Mouse (Mus musculus) liver, embryonic 16.5 days (tissue): Measurements from ENCODE around the gene Plxdc1. TPM values are rescaled to one million over a fixed set of nuclear protein-coding genes. Genes with fewer than 3 reads are reported as not detected.
A peak's percentile ranks its signal among the peaks of the same experiment; 100 is the strongest.

Experiments used
- ATAC-seq: fragments of 200-750 bp; cut with Nextera tagmentation; 2 replicates; pipeline ENCODE4 v1.8.0; 2017; ENCODE audit warnings: low read depth, mild to moderate bottlenecking, moderate number of reproducible peaks, moderate library complexity
- H3K27ac ChIP-seq: fragments of 300-500 bp; sonication (generic); 2 replicates; pipeline ENCODE4 v1.5.1; 2014; ENCODE audit warnings: mild to moderate bottlenecking, low read length
- H3K27me3 ChIP-seq: fragments of 300-500 bp; sonication (generic); 2 replicates; pipeline ENCODE4 v1.6.1; 2014; ENCODE audit warnings: low read depth, low read length, mixed read lengths; ENCODE audit not compliant: control insufficient read depth, insufficient read depth
- H3K36me3 ChIP-seq: fragments of 300-500 bp; sonication (generic); 2 replicates; pipeline ENCODE4 v1.6.1; 2014; ENCODE audit warnings: mild to moderate bottlenecking; ENCODE audit not compliant: control insufficient read depth, insufficient read depth
- H3K4me1 ChIP-seq: fragments of 300-500 bp; sonication (generic); 2 replicates; pipeline ENCODE4 v1.6.1; 2014; ENCODE audit warnings: low read depth, low read length, mixed read lengths; ENCODE audit not compliant: control insufficient read depth
- H3K4me2 ChIP-seq: fragments of 300-500 bp; sonication (generic); 2 replicates; pipeline ENCODE4 v1.6.1; 2014; ENCODE audit warnings: low read depth, low read length, mixed read lengths
- H3K4me3 ChIP-seq: fragments of 300-500 bp; sonication (generic); 2 replicates; pipeline ENCODE4 v1.5.1; 2014; ENCODE audit warnings: low read depth, mild to moderate bottlenecking, low read length
- H3K9ac ChIP-seq: fragments of 300-500 bp; sonication (generic); 2 replicates; pipeline ENCODE4 v1.6.1; 2014; ENCODE audit warnings: low read depth, low read length
- H3K9me3 ChIP-seq: fragments of 300-500 bp; sonication (generic); replicated peaks from 2 replicates; pipeline ENCODE4 v1.6.1; 2016; ENCODE audit warnings: low read length; ENCODE audit not compliant: control insufficient read depth
- WGBS: fragments of 180-500 bp; shearing (Covaris S2); extraction: QIAGEN DNeasy Blood & Tissue Kit; methylation state at CpG from one replicate; pipeline ENCODE4 v1.1.7; 2014; ENCODE audit not compliant: insufficient replicate concordance; 5-methylcytosine and 5-hydroxymethylcytosine counted together
- polyA plus RNA-seq: library from polyadenylated mRNA; unstranded; fragments of >200 nt; fragmentation: Nextera tagmentation; extraction: Ambion mirVana; gene quantifications from 2 replicates; pipeline ENCODE4 v1.2.1, GENCODE M21; 2015

Plxdc1 gene
- 0.65 and 1.2 TPM in 2 replicates for polyA plus RNA-seq

- Histone ChIP-seq H3K4me2 (peak within 1 kb of the TSS; percentile 92), H3K36me3 (no peaks in the 10 kb centered on the region), H3K4me1 (peaks cover 29% of the 10 kb centered on the region), H3K27ac (no peak within 1 kb of the TSS), H3K4me3 (peak within 1 kb of the TSS; percentile 87), H3K9ac (peak within 1 kb of the TSS; percentile 53), H3K27me3 (peaks cover 30% of the 10 kb centered on the region), H3K9me3 (no peaks in the 10 kb centered on the region)
- no peak for ATAC-seq
- 4% methylated on average over 74 of the region's 74 CpGs for WGBS
Measured at GRCm38 (mm10) chr11:97985727-97986677, at the start of gene Plxdc1. Gene Plxdc1, minus strand, starts transcription at chr11:97986444.

- 0% methylated on average over 26 of the region's 27 CpGs for WGBS
- H3K27ac ChIP-seq = no peak overlapping the region
- ATAC-seq = no peak
Measured at GRCm38 (mm10) chr11:98035977-98036377, 49.7 kb upstream of the Plxdc1 start.

GRCm38 (mm10) chr11:98034840-98035239, 48.6 kb upstream of the Plxdc1 start:
- no peaks in the 10 kb centered on the region for H3K9me3 ChIP-seq
- H3K27me3 ChIP-seq = peaks cover 25% of the 10 kb centered on the region
- WGBS = 42% methylated on average over 4 of the region's 4 CpGs
- peaks cover 4% of the 10 kb centered on the region; the same call in 1 of the 2 replicates for H3K4me1 ChIP-seq
- ATAC-seq = no peak
- H3K36me3 ChIP-seq = peaks cover 13% of the 10 kb centered on the region
- H3K4me3 ChIP-seq = no peak overlapping the region
- H3K27ac ChIP-seq = no peak overlapping the region
- no peak overlapping the region for H3K9ac ChIP-seq
- H3K4me2 ChIP-seq = no peak overlapping the region

More at GRCm38 (mm10) chr11:98035977-98036377, 49.7 kb upstream of the Plxdc1 start:
- Histone ChIP-seq H3K27me3 (peaks cover 25% of the 10 kb centered on the region), H3K36me3 (peaks cover 3% of the 10 kb centered on the region; the same call in 1 of the 2 replicates), H3K9ac (no peak overlapping the region), H3K4me2 (peak overlapping the region; percentile 30; the same call in 1 of the 2 replicates), H3K4me1 (peaks cover 4% of the 10 kb centered on the region; the same call in 1 of the 2 replicates), H3K9me3 (no peaks in the 10 kb centered on the region), H3K4me3 (peak overlapping the region; percentile 12; the same call in 1 of the 2 replicates)

- peaks cover 25% of the 10 kb centered on the region for H3K27me3 ChIP-seq
- H3K4me2 ChIP-seq = no peak overlapping the region
- H3K27ac ChIP-seq = no peak overlapping the region
- H3K4me1 ChIP-seq = peaks cover 4% of the 10 kb centered on the region; the same call in 1 of the 2 replicates
- no peak for ATAC-seq
- no peak overlapping the region for H3K9ac ChIP-seq
- no peak overlapping the region for H3K4me3 ChIP-seq
- no peaks in the 10 kb centered on the region for H3K9me3 ChIP-seq
- H3K36me3 ChIP-seq = peaks cover 21% of the 10 kb centered on the region
- 62% methylated on average over 5 of the region's 5 CpGs for WGBS
Measured at GRCm38 (mm10) chr11:98034061-98034460, 47.8 kb upstream of the Plxdc1 start.

- 16% methylated on average over 5 of the region's 5 CpGs for WGBS
- Histone ChIP-seq H3K9me3 (no peaks in the 10 kb centered on the region), H3K9ac (no peak overlapping the region), H3K4me2 (no peak overlapping the region), H3K27ac (no peak overlapping the region), H3K27me3 (peaks cover 16% of the 10 kb centered on the region), H3K36me3 (peaks cover 27% of the 10 kb centered on the region), H3K4me1 (peaks cover 7% of the 10 kb centered on the region), H3K4me3 (no peak overlapping the region)
- no peak for ATAC-seq
Measured at GRCm38 (mm10) chr11:98031443-98031770, 45.2 kb upstream of the Plxdc1 start.

- WGBS = 60% methylated on average over 5 of the region's 5 CpGs
- H3K4me1 ChIP-seq = peaks cover 7% of the 10 kb centered on the region
- no peak overlapping the region for H3K27ac ChIP-seq
- no peak overlapping the region for H3K9ac ChIP-seq
- peaks cover 27% of the 10 kb centered on the region for H3K36me3 ChIP-seq
- no peak overlapping the region for H3K4me2 ChIP-seq
- peaks cover 10% of the 10 kb centered on the region for H3K27me3 ChIP-seq
- no peaks in the 10 kb centered on the region for H3K9me3 ChIP-seq
- ATAC-seq = no peak
- H3K4me3 ChIP-seq = no peak overlapping the region
Measured at GRCm38 (mm10) chr11:98030701-98031442, 44.6 kb upstream of the Plxdc1 start.

- peak overlapping the region; percentile 98 for H3K4me3 ChIP-seq
- peaks cover 10% of the 10 kb centered on the region for H3K4me1 ChIP-seq
- peaks cover 27% of the 10 kb centered on the region for H3K36me3 ChIP-seq
- WGBS = 7% methylated on average over 7 of the region's 7 CpGs
- peak overlapping the region; percentile 94 for H3K4me2 ChIP-seq
- peak overlapping the region; percentile 80; the same call in 1 of the 2 replicates for H3K27ac ChIP-seq
- H3K9me3 ChIP-seq = no peaks in the 10 kb centered on the region
- H3K27me3 ChIP-seq = peaks cover 1% of the 10 kb centered on the region; the same call in 1 of the 2 replicates
- ATAC-seq = no peak
- H3K9ac ChIP-seq = peak overlapping the region; percentile 97
Measured at GRCm38 (mm10) chr11:98027785-98028184, 41.5 kb upstream of the Plxdc1 start.

GRCm38 (mm10) chr11:98027297-98027688, 41.0 kb upstream of the Plxdc1 start:
- H3K27me3 ChIP-seq = peaks cover 6% of the 10 kb centered on the region
- H3K4me3 ChIP-seq = peak overlapping the region; percentile 98
- under 1% methylated on average over 18 of the region's 18 CpGs for WGBS
- peaks cover 27% of the 10 kb centered on the region for H3K36me3 ChIP-seq
- H3K4me2 ChIP-seq = peak overlapping the region; percentile 94
- peak overlapping the region; percentile 80 for H3K27ac ChIP-seq
- peaks cover 13% of the 10 kb centered on the region for H3K4me1 ChIP-seq
- no peaks in the 10 kb centered on the region for H3K9me3 ChIP-seq
- H3K9ac ChIP-seq = peak overlapping the region; percentile 97
- no peak for ATAC-seq
